11 mouse cellular contexts compared by ENCODE assay signal in the genomic region with DNA sequence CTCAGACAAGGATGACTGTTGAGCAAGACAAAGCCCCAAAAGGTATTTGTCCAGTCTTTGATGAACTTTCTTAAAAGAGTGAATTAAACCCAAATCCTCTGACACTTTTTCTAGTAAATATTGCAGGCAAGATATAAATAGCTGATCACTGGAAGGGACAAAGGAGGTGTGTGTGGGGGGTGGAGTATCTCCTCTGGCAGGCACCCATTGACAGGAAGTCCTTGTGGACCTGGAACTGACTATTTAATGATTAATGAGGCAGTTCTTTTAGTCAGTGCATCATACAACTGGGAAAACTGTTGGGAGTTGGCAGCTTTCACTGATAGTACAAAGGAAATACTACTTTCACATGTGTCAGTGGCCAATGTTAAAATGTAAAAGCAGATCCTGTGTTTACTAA.
DNase-seq lines count a peak whose midpoint lies in the region; ATAC-seq and TF ChIP-seq lines count a peak whose summit lies in the region.
"Had no signal": no experiment of that assay in that cellular context is flagged by ENCODE, and none has a peak within 500 bp of the region (broad histone marks: within the 10 kb centered on the region; RNA-seq: fewer than 3 reads in every experiment).

No protein-coding gene starts in this region.

- DNase-seq in adrenal gland, adult 2 months, result peak; percentile 42
- DNase-seq in adrenal gland, adult 18-20 months (ENCODE audit: low spot score in 2 of 2), result no peak
- peak; percentile 6 for DNase-seq in midbrain, postnatal 0 days (ENCODE audit: low spot score)
- no peak for DNase-seq in midbrain, embryonic 10.5 days (ENCODE audit: low spot score)
- peak; percentile 55 for DNase-seq in kidney, postnatal 14 days
- no peak for DNase-seq in left cerebral cortex, adult 2 months (ENCODE audit: extremely low spot score in 1 of 2, low spot score in 2 of 2)
- no peak for DNase-seq in spleen, postnatal 36 days (ENCODE audit: low spot score in 2 of 2)
- no peak for DNase-seq in B cell, adult 2 months
- DNase-seq: thymus, postnatal 4 days had no signal

- no peaks in the 10 kb centered on the region for H3K36me3 ChIP-seq in midbrain, postnatal 0 days (ENCODE audit: insufficient read depth, low read length)
- H3K36me3 ChIP-seq in midbrain, embryonic 10.5 days, result no peaks in the 10 kb centered on the region
- H3K36me3 ChIP-seq: limb, embryonic 13.5 days had no signal

- ATAC-seq in midbrain, postnatal 0 days (ENCODE audit: low FRiP score), result no peak

- no peak overlapping the region for H3K4me3 ChIP-seq in midbrain, postnatal 0 days (ENCODE audit: low read depth, low read length)
- no peak overlapping the region for H3K4me3 ChIP-seq in midbrain, embryonic 10.5 days
- no peak overlapping the region for H3K4me3 ChIP-seq in left cerebral cortex, adult 2 months
- H3K4me3 ChIP-seq: limb, embryonic 13.5 days; megakaryocyte, embryonic 14.5 days had no signal

- intact Hi-C loops in left cerebral cortex, adult 2 months (cut with DNase I), result no loop called here

- H3K9ac ChIP-seq in midbrain, postnatal 0 days (replicated peaks; ENCODE audit: low read length, poor library complexity, severe bottlenecking), result no peak overlapping the region
- H3K9ac ChIP-seq: limb, embryonic 13.5 days had no signal

- H3K9me3 ChIP-seq in midbrain, postnatal 0 days (ENCODE audit: low read length), result no peaks in the 10 kb centered on the region
- no peaks in the 10 kb centered on the region for H3K9me3 ChIP-seq in midbrain, embryonic 10.5 days (replicated peaks)
- H3K9me3 ChIP-seq: limb, embryonic 13.5 days had no signal

- no peaks in the 10 kb centered on the region for H3K27me3 ChIP-seq in midbrain, postnatal 0 days (ENCODE audit: insufficient read depth, low read length)
- no peaks in the 10 kb centered on the region for H3K27me3 ChIP-seq in midbrain, embryonic 10.5 days (ENCODE audit: low read depth, poor library complexity, severe bottlenecking)
- H3K27me3 ChIP-seq: limb, embryonic 13.5 days; megakaryocyte, embryonic 14.5 days had no signal

- no peaks in the 10 kb centered on the region for H3K4me1 ChIP-seq in midbrain, postnatal 0 days (ENCODE audit: insufficient read depth, low read length)
- no peaks in the 10 kb centered on the region for H3K4me1 ChIP-seq in midbrain, embryonic 10.5 days
- H3K4me1 ChIP-seq: limb, embryonic 13.5 days; megakaryocyte, embryonic 14.5 days had no signal

- no peak overlapping the region for H3K4me2 ChIP-seq in midbrain, postnatal 0 days (ENCODE audit: low read depth, low read length, poor library complexity, severe bottlenecking)
- H3K4me2 ChIP-seq: limb, embryonic 13.5 days had no signal

- no peak overlapping the region for H3K27ac ChIP-seq in midbrain, postnatal 0 days (ENCODE audit: low read depth, low read length)
- no peak overlapping the region for H3K27ac ChIP-seq in midbrain, embryonic 10.5 days (replicated peaks)
- no peak overlapping the region for H3K27ac ChIP-seq in left cerebral cortex, adult 2 months
- H3K27ac ChIP-seq: limb, embryonic 13.5 days had no signal

- TF ChIP-seq CTCF in midbrain, postnatal 0 days (IDR thresholded peaks at IDR 0.05), result no peak
- TF ChIP-seq CTCF in left cerebral cortex, adult 2 months (IDR thresholded peaks at IDR 0.05), result no peak

Comparison
In these comparisons a context has a peak if more than half of its experiments do, and no peak if none do; other contexts are left out.
1. DNase-seq: peak in adrenal gland, adult 2 months (single experiment), midbrain, postnatal 0 days (single experiment) and kidney, postnatal 14 days (single experiment); none in adrenal gland, adult 18-20 months (0 of 2), midbrain, embryonic 10.5 days (single experiment), left cerebral cortex, adult 2 months (0 of 2), spleen, postnatal 36 days (0 of 2) and B cell, adult 2 months (0 of 2).